Mouse (Mus musculus): Measurements from ENCODE around the gene Tmem176b.

- TF ChIP-seq CTCF (IDR thresholded peaks at IDR 0.05; ENCODE audit: control insufficient read depth, insufficient read depth, insufficient replicate concordance, low read depth, low read length) (no peak), POLR2A (IDR thresholded peaks at IDR 0.05; ENCODE audit: control insufficient read depth, low read depth, low read length) (no peak)
Observed at GRCm38 (mm10) chr6:48840371-48840969, 826 bp downstream of the Tmem176b start, which contains the start of gene Tmem176a.
